Mouse (Mus musculus) spleen, adult 2 months (tissue): Measurements from ENCODE around the gene Ptpro. TPM values are rescaled to one million over a fixed set of nuclear protein-coding genes. Genes with fewer than 3 reads are reported as not detected.

Experiments
- DNase-seq, 2 experiments: peaks; one replicate each; pipeline versions ENCODE4 v3.0.0 to v3.0.0-alpha.2; 2012 to 2021; ENCODE audit warnings: low spot score in 2 of 2, low read depth in 1 of 2
- H3K27ac ChIP-seq: fragments of 200-500 bp; 2 replicates; pipeline ENCODE4 v1.5.1; 2012; ENCODE audit warnings: low read length, inconsistent platforms; ENCODE audit not compliant: insufficient read depth
- H3K27me3 ChIP-seq: fragments of 200-500 bp; 2 replicates; pipeline ENCODE4 v1.6.1; 2012; ENCODE audit warnings: mild to moderate bottlenecking, moderate library complexity, low read length, inconsistent platforms; ENCODE audit not compliant: control insufficient read depth, insufficient read depth
- H3K36me3 ChIP-seq: fragments of 200-500 bp; 2 replicates; pipeline ENCODE4 v1.6.1; 2012; ENCODE audit warnings: mild to moderate bottlenecking, low read length, inconsistent platforms; ENCODE audit not compliant: control insufficient read depth, insufficient read depth
- H3K4me1 ChIP-seq: fragments of 200-500 bp; 2 replicates; pipeline ENCODE4 v1.6.1; 2011; ENCODE audit warnings: inconsistent platforms; ENCODE audit not compliant: control insufficient read depth, insufficient read depth, insufficient read length
- H3K4me3 ChIP-seq: fragments of 200-500 bp; 2 replicates; pipeline ENCODE4 v1.5.1; 2011; ENCODE audit warnings: mild to moderate bottlenecking, inconsistent platforms; ENCODE audit not compliant: insufficient read depth, insufficient read length; ENCODE audit errors: extremely low read depth
- CTCF ChIP-seq: fragments of 200-500 bp; IDR thresholded peaks from 2 replicates; pipeline ENCODE4 v1.5.1; 2011; ENCODE audit warnings: mild to moderate bottlenecking, inconsistent platforms; ENCODE audit not compliant: insufficient read depth, insufficient read length, insufficient replicate concordance; ENCODE audit errors: extremely low read depth
- POLR2A ChIP-seq: fragments of 200-500 bp; IDR thresholded peaks from 2 replicates; pipeline ENCODE4 v1.6.1; 2011; ENCODE audit warnings: low read depth, low read length, inconsistent platforms
- WGBS: fragments of 180-500 bp; shearing (Covaris S2); methylation state at CpG from one replicate; pipeline ENCODE4 v1.1.7; 2018; 5-methylcytosine and 5-hydroxymethylcytosine counted together
- polyA plus RNA-seq: library from polyadenylated mRNA; depleted of rRNA; stranded (reverse); fragments of >200 nt; gene quantifications from 2 replicates; pipeline ENCODE4 v1.2.3, GENCODE M21; 2012

The Ptpro gene
- polyA plus RNA-seq, 1 experiment = 3.1 TPM

DNA sequence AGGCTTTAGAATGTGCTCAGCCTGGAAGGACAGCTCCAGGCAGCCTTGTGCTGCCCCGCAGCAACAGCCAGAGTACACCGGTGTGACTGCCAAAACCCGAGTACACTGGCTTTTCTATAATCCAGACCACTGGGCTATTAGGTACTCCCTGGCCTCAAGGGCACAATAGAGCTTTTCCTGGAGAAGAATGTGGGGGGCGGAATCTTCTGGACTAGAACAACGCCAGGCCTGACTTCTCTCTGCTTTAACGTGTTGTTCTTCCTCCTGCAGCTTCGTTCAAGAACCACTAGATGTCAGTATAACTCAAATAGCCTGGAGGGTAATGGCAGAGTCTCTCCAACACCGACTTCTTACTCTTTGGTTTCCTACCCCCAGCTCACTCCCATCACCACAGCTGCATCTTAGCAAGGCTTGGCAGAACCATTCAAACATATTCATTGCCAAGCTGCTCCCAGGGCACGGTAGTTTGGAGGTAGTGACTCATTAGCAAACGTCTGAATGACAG is 203.5 kb downstream of the Ptpro start:
- Histone ChIP-seq H3K4me1 (no peaks in the 10 kb centered on the region), H3K27ac (no peak overlapping the region), H3K27me3 (no peaks in the 10 kb centered on the region), H3K4me3 (no peak overlapping the region), H3K36me3 (no peaks in the 10 kb centered on the region)
- 24% methylated on average over 10 of the region's 10 CpGs for WGBS
- DNase-seq = peak in 1 of 2 experiments; percentile 7
- TF ChIP-seq POLR2A = no peak
- peak; percentile 43; the same call in 1 of the 2 replicates for TF ChIP-seq CTCF

DNA sequence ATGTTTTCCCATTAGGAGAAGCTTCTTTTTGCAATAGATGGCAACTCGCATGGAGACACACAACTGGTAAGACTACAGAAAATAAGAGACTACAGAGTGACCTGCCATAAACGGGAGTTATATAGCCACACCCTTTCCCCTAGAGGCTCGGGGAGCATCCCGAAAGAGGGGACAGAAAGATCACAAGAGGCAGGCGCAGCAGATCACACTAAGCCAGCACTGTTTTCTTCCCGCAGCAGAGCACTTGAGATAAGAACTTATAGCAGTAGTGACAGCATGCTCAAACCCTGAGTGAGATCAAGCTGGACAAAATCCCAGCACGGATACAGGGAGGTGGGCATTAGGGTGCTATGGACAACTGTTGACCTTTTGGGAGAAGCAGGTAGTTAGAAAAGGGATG is 203.9 kb downstream of the Ptpro start:
- H3K36me3 ChIP-seq = no peaks in the 10 kb centered on the region
- no peaks in the 10 kb centered on the region for H3K4me1 ChIP-seq

DNA sequence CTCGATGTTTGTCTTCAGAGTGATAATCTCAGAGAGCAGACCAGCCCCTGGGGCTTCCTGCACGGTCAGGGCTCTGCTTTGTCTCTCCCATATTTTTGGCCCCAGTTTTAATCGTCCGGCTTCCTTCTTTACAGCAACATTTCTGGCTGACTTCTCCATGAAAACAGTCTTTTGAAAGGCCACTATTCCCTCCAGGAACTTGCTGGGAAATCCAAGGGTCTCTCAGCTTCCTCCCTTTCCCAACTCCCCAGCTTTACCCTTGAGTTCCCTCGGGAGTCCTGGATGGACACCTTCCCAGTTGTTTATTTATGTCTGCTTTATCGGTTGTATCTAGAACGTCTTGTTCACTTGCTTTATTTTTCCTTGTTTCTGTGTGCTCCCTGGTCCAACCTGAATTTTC is 205.1 kb downstream of the Ptpro start:
- Histone ChIP-seq H3K4me1 (no peaks in the 10 kb centered on the region), H3K4me3 (no peak overlapping the region), H3K36me3 (no peaks in the 10 kb centered on the region), H3K27me3 (no peaks in the 10 kb centered on the region), H3K27ac (no peak overlapping the region)
- 68% methylated on average over 7 of the region's 7 CpGs for WGBS
- TF ChIP-seq POLR2A (no peak), CTCF (no peak)
- DNase-seq = no peak

More for the DNA sequence above, 203.9 kb downstream of the Ptpro start:
- H3K27ac ChIP-seq = no peak overlapping the region
- no peak overlapping the region for H3K4me3 ChIP-seq
- no peaks in the 10 kb centered on the region for H3K27me3 ChIP-seq
- TF ChIP-seq POLR2A (no peak), CTCF (no peak)
- no peak for DNase-seq
- 77% methylated on average over 7 of the region's 7 CpGs for WGBS

DNA sequence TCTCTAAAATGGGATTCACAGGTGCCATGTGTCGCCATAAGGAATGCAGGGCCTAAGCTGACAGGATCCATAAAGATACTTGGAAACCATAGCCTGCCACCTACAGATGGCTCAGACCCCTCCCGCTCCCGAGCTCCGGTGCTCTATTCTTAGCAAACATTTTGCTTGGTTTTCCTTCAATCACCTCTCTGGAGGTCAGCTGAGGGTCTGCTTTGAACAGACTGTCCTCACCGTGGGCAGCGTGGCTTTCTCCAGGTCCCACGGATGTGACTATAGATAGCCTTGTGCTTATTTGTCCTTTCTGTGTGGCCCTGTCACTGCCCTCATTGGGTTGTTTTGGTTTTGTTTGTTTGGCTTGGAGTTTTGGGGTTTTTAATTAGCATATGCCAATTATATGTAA is 206.0 kb downstream of the Ptpro start:
- Histone ChIP-seq H3K27me3 (no peaks in the 10 kb centered on the region), H3K4me3 (no peak overlapping the region), H3K36me3 (no peaks in the 10 kb centered on the region), H3K4me1 (no peaks in the 10 kb centered on the region), H3K27ac (no peak overlapping the region)
- TF ChIP-seq CTCF = no peak
- no peak for TF ChIP-seq POLR2A
- 86% methylated on average over 7 of the region's 7 CpGs for WGBS
- no peak for DNase-seq

DNA sequence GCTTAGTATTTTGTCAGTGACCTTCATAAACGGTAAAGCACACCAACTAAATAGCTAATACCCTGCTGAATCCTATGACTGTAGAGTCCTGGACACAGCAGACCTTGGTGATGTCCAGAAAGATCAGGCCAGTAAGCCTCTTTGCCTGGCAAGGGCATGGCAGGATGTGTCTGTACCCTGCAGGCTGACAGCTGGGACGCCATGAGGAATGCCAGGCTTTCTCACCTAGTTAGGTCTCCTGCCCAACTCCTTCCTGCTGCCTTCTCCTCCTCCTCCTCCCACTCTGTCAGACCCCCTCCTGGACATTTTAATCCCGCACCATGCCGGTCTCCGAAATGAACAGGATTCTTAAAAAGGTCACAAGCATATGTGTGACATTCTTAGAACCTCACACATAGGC is 211.7 kb downstream of the Ptpro start:
- Histone ChIP-seq H3K36me3 (no peaks in the 10 kb centered on the region), H3K27me3 (no peaks in the 10 kb centered on the region), H3K4me1 (no peaks in the 10 kb centered on the region), H3K27ac (no peak overlapping the region), H3K4me3 (no peak overlapping the region)
- no peak for TF ChIP-seq POLR2A
- TF ChIP-seq CTCF = no peak
- WGBS = 94% methylated on average over 5 of the region's 5 CpGs
- DNase-seq = no peak

DNA sequence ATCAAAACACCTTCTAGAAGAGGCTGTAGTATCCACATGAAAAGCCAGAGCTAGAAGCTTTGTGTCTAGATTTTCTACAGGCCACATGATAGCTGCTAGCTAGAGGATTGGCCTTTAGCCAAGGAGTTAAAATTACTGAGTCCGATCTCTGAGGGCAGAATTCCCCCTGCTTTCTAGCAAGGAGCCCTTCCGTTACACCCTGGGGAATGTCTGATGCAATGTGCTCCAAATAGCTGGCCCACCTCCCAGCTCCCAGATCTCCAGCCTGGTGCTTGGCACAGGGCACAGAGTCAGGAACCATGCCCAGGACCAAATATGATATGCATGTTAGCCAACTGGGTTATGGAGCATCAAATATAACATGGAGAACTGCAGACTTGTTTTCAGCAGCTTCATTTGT is 213.1 kb downstream of the Ptpro start:
- Histone ChIP-seq H3K27me3 (no peaks in the 10 kb centered on the region), H3K4me3 (no peak overlapping the region), H3K27ac (no peak overlapping the region; the same call in 1 of the 2 replicates), H3K36me3 (no peaks in the 10 kb centered on the region), H3K4me1 (no peaks in the 10 kb centered on the region)
- TF ChIP-seq CTCF (no peak), POLR2A (no peak)
- DNase-seq = no peak
- WGBS = 66% methylated on average over 2 of the region's 2 CpGs

DNA sequence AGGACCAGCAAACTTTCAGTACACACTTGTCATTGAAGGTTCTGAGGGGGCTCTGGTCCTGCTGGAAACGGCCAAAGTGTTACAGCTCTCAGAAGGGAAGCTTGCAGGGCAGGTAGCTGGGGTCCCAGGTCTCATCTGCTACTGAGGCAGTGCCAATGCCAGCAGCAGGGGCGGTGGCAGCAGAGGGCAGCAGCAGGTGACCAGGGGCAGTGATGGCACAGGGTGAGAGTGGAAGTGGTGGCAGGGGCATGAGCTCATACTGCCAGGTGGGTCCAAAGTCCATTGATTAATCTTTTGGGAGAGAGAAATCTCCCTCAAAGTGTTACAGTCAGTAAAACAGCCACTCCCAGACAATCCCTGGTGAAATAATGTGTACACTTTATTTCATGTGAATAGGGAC is 214.1 kb downstream of the Ptpro start:
- no peak overlapping the region for H3K4me3 ChIP-seq
- H3K4me1 ChIP-seq = no peaks in the 10 kb centered on the region
- no peaks in the 10 kb centered on the region for H3K27me3 ChIP-seq
- no peaks in the 10 kb centered on the region for H3K36me3 ChIP-seq
- WGBS = 88% methylated on average over 2 of the region's 2 CpGs
- TF ChIP-seq CTCF = no peak
- TF ChIP-seq POLR2A = no peak
- DNase-seq = no peak
- no peak overlapping the region for H3K27ac ChIP-seq
